Mouse (Mus musculus) intestine, embryonic 15.5 days (tissue): Measurements from ENCODE around the gene Gm49318. TPM values are rescaled to one million over a fixed set of nuclear protein-coding genes. Genes with fewer than 3 reads are reported as not detected.

Source experiments
- ATAC-seq: fragments of 200-750 bp; cut with Nextera tagmentation; 2 replicates; pipeline ENCODE4 v1.8.0; 2017; ENCODE audit warnings: moderate TSS enrichment, moderate library complexity
- H3K27ac ChIP-seq: fragments of 300-500 bp; sonication (generic); 2 replicates; pipeline ENCODE4 v1.5.1; 2015; ENCODE audit warnings: mild to moderate bottlenecking, inconsistent platforms
- H3K27me3 ChIP-seq: fragments of 300-500 bp; sonication (generic); replicated peaks from 2 replicates; pipeline ENCODE4 v1.6.1; 2015; ENCODE audit warnings: inconsistent platforms
- H3K36me3 ChIP-seq: fragments of 300-500 bp; sonication (generic); 2 replicates; pipeline ENCODE4 v1.6.1; 2015; ENCODE audit warnings: inconsistent platforms
- H3K4me1 ChIP-seq: fragments of 300-500 bp; sonication (generic); replicated peaks from 2 replicates; pipeline ENCODE4 v1.6.1; 2015; ENCODE audit warnings: inconsistent platforms
- H3K4me2 ChIP-seq: fragments of 300-500 bp; sonication (generic); replicated peaks from 2 replicates; pipeline ENCODE4 v1.6.1; 2015; ENCODE audit warnings: mild to moderate bottlenecking, inconsistent platforms
- H3K4me3 ChIP-seq: fragments of 300-500 bp; sonication (generic); replicated peaks from 2 replicates; pipeline ENCODE4 v1.5.1; 2015; ENCODE audit warnings: inconsistent platforms
- H3K9ac ChIP-seq: fragments of 300-500 bp; sonication (generic); 2 replicates; pipeline ENCODE4 v1.6.1; 2015; ENCODE audit warnings: inconsistent platforms
- H3K9me3 ChIP-seq: fragments of 300-500 bp; sonication (generic); 2 replicates; pipeline ENCODE4 v1.6.1; 2016; ENCODE audit warnings: inconsistent platforms
- WGBS: fragments of 180-500 bp; shearing (Covaris S2); methylation state at CpG from one replicate; pipeline ENCODE4 v1.1.7; 2015; 5-methylcytosine and 5-hydroxymethylcytosine counted together
- polyA plus RNA-seq: library from polyadenylated mRNA; unstranded; fragments of >200 nt; fragmentation: Nextera tagmentation; extraction: Ambion mirVana; gene quantifications from 2 replicates; pipeline ENCODE4 v1.2.1, GENCODE M21; 2015

The Gm49318 gene
- polyA plus RNA-seq, 1 experiment from 2014 or later = not detected

DNA sequence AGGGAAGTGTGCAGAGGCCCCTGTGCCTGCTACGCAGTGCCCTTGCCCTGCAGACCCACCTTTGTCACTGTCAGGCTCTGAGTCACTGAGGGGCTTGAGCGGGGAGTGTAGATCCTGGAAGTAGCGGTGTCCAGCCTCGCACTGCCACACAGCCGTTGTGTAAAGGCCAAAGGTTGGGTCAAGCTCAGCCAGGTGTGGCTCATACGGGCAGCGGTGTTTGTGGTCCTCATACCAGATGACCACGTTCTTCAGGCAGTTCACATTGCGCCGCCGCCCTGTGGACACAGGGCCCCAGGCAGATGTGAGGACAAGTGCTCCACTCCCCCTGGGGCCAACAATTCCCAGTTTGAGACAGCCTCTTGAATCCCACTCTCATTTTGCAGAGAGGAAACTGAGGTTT lies 5.4 kb downstream of the Gm49318 start:
- no peak overlapping the region for H3K4me3 ChIP-seq
- H3K9ac ChIP-seq = no peak overlapping the region
- H3K4me1 ChIP-seq = peaks cover 9% of the 10 kb centered on the region
- 95% methylated on average over 11 of the region's 11 CpGs for WGBS
- no peaks in the 10 kb centered on the region for H3K27me3 ChIP-seq
- no peak for ATAC-seq
- H3K4me2 ChIP-seq = no peak overlapping the region
- no peak overlapping the region for H3K27ac ChIP-seq
- H3K36me3 ChIP-seq = peaks cover 23% of the 10 kb centered on the region
- H3K9me3 ChIP-seq = no peaks in the 10 kb centered on the region

DNA sequence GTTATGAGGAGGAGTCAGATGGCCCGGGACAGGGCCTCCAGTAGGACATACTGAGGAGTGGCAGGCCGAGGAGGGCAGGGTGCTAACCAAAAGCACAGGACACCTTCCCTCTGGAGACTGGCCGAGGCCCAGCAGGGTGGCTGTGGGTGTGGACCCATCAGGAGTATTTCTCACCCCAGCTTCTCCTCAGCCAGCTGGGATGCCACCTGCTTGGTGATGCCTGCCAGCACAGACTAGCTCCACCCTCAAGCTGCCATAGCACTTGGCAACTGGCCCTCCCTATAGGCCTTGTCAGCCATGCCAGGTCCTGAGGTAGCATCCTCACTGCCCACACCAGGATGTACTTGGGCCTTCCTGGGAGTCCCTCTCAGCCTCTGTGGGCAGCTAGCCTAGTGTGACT lies 6.7 kb downstream of the Gm49318 start:
- 82% methylated on average over 3 of the region's 3 CpGs for WGBS
- Histone ChIP-seq H3K4me1 (no peaks in the 10 kb centered on the region), H3K9me3 (no peaks in the 10 kb centered on the region), H3K36me3 (peaks cover 26% of the 10 kb centered on the region), H3K4me3 (no peak overlapping the region), H3K4me2 (no peak overlapping the region), H3K9ac (no peak overlapping the region), H3K27me3 (no peaks in the 10 kb centered on the region), H3K27ac (no peak overlapping the region)
- ATAC-seq = no peak

- Histone ChIP-seq H3K36me3 (peaks cover 46% of the 10 kb centered on the region), H3K9ac (no peak overlapping the region), H3K27me3 (no peaks in the 10 kb centered on the region), H3K4me3 (no peak overlapping the region), H3K27ac (no peak overlapping the region), H3K9me3 (no peaks in the 10 kb centered on the region), H3K4me2 (no peak overlapping the region), H3K4me1 (no peaks in the 10 kb centered on the region)
- WGBS = 86% methylated on average over 2 of the region's 2 CpGs
- no peak for ATAC-seq
Measured at GRCm38 (mm10) chr9:22061339-22061738, 9.7 kb downstream of the Gm49318 start.

- Histone ChIP-seq H3K27me3 (peaks cover 24% of the 10 kb centered on the region; the same call in 1 of the 2 replicates), H3K9ac (no peak overlapping the region), H3K4me2 (no peak overlapping the region), H3K4me3 (no peak overlapping the region), H3K4me1 (peaks cover 8% of the 10 kb centered on the region; the same call in 1 of the 2 replicates), H3K27ac (no peak overlapping the region), H3K9me3 (no peaks in the 10 kb centered on the region), H3K36me3 (peaks cover 25% of the 10 kb centered on the region)
- ATAC-seq = no peak
- 91% methylated on average over 9 of the region's 9 CpGs for WGBS
Measured at GRCm38 (mm10) chr9:22058011-22058424, 13.0 kb downstream of the Gm49318 start.

- H3K27me3 ChIP-seq = peaks cover 29% of the 10 kb centered on the region
- no peak for ATAC-seq
- 92% methylated on average over 9 of the region's 9 CpGs for WGBS
- no peak overlapping the region for H3K27ac ChIP-seq
- H3K9me3 ChIP-seq = no peaks in the 10 kb centered on the region
- H3K4me1 ChIP-seq = peaks cover 10% of the 10 kb centered on the region; the same call in 1 of the 2 replicates
- no peak overlapping the region for H3K4me3 ChIP-seq
- no peak overlapping the region for H3K9ac ChIP-seq
- peaks cover 25% of the 10 kb centered on the region for H3K36me3 ChIP-seq
- no peak overlapping the region for H3K4me2 ChIP-seq
Measured at GRCm38 (mm10) chr9:22057031-22057517, 14.0 kb downstream of the Gm49318 start.

- ATAC-seq = no peak; the same call in 1 of the 2 replicates
- Histone ChIP-seq H3K9ac (no peak overlapping the region), H3K4me1 (peaks cover 16% of the 10 kb centered on the region), H3K27me3 (peaks cover 36% of the 10 kb centered on the region), H3K9me3 (no peaks in the 10 kb centered on the region), H3K36me3 (peaks cover 25% of the 10 kb centered on the region), H3K4me2 (no peak overlapping the region), H3K27ac (no peak overlapping the region), H3K4me3 (no peak overlapping the region)
- WGBS = 70% methylated on average over 9 of the region's 9 CpGs
Measured at GRCm38 (mm10) chr9:22056303-22056910, 14.7 kb downstream of the Gm49318 start.

- no peak for ATAC-seq
- peaks cover 23% of the 10 kb centered on the region for H3K4me1 ChIP-seq
- H3K4me2 ChIP-seq = no peak overlapping the region
- H3K4me3 ChIP-seq = no peak overlapping the region
- no peaks in the 10 kb centered on the region for H3K9me3 ChIP-seq
- 31% methylated on average over 29 of the region's 29 CpGs for WGBS
- H3K27ac ChIP-seq = no peak overlapping the region
- peaks cover 43% of the 10 kb centered on the region for H3K27me3 ChIP-seq
- H3K9ac ChIP-seq = no peak overlapping the region
- H3K36me3 ChIP-seq = peaks cover 23% of the 10 kb centered on the region
Measured at GRCm38 (mm10) chr9:22055713-22056112, 15.3 kb downstream of the Gm49318 start.

GRCm38 (mm10) chr9:22054411-22055076 lies 16.5 kb downstream of the Gm49318 start:
- Histone ChIP-seq H3K9ac (no peak overlapping the region), H3K4me3 (peak overlapping the region; percentile 17; the same call in 1 of the 2 replicates), H3K27ac (no peak overlapping the region), H3K27me3 (peaks cover 54% of the 10 kb centered on the region), H3K36me3 (peaks cover 22% of the 10 kb centered on the region), H3K4me2 (peak overlapping the region; percentile 53), H3K9me3 (no peaks in the 10 kb centered on the region), H3K4me1 (peaks cover 33% of the 10 kb centered on the region)
- peak; percentile 55 for ATAC-seq
- 2% methylated on average over 32 of the region's 32 CpGs for WGBS

DNA sequence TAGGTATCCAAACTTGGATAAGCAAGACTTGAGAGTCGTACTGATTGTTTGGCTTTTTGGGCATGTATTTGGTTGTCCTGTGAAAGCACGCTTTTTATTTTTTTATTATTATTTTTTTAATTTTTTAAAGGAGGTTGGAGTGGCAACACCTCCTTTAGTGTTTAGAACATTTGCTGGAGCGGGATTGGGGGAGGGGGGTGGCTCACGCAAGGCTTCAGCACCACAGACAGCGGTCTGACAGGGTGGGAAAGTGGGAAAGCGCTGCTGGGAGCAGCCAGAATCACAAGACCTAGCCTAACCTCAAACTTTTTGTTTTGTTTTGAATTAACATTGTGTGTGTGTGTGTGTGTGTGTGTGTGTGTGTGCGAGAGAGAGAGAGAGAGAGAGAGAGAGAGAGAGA lies 17.4 kb downstream of the Gm49318 start:
- Histone ChIP-seq H3K4me2 (no peak overlapping the region), H3K9me3 (no peaks in the 10 kb centered on the region), H3K27ac (no peak overlapping the region), H3K36me3 (peaks cover 18% of the 10 kb centered on the region), H3K4me3 (no peak overlapping the region), H3K27me3 (peaks cover 58% of the 10 kb centered on the region), H3K4me1 (peaks cover 36% of the 10 kb centered on the region), H3K9ac (no peak overlapping the region)
- 24% methylated on average over 7 of the region's 7 CpGs for WGBS
- no peak for ATAC-seq

DNA sequence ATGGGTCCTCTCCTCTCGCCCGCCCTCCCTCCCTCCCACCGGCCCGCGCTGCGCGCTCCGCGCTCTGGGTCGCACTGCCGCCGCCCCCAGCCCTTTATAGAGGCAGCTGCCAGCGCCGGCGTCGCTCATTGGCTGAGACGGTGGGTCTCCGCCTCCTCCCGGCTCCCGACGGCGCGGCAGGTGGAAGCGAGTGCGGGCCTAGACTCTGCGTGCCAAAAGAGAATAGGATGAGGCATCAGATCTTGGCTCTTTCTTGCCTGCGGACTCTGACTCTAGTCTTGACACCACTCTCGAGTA lies 19.2 kb downstream of the Gm49318 start, which contains the start of gene Elavl3:
Gene Elavl3, minus strand, starts transcription at position 66 of the 297 bp plus-strand sequence.
- peak within 1 kb of the TSS; percentile 35 for H3K4me3 ChIP-seq
- H3K9ac ChIP-seq = no peak within 1 kb of the TSS
- ATAC-seq = no peak
- H3K27me3 ChIP-seq = peaks cover 58% of the 10 kb centered on the region
- no peak within 1 kb of the TSS for H3K27ac ChIP-seq
- H3K4me2 ChIP-seq = peak within 1 kb of the TSS; percentile 79
- H3K4me1 ChIP-seq = peaks cover 36% of the 10 kb centered on the region
- 2% methylated on average over 22 of the region's 28 CpGs for WGBS
- peaks cover 3% of the 10 kb centered on the region; the same call in 1 of the 2 replicates for H3K36me3 ChIP-seq
- H3K9me3 ChIP-seq = no peaks in the 10 kb centered on the region

DNA sequence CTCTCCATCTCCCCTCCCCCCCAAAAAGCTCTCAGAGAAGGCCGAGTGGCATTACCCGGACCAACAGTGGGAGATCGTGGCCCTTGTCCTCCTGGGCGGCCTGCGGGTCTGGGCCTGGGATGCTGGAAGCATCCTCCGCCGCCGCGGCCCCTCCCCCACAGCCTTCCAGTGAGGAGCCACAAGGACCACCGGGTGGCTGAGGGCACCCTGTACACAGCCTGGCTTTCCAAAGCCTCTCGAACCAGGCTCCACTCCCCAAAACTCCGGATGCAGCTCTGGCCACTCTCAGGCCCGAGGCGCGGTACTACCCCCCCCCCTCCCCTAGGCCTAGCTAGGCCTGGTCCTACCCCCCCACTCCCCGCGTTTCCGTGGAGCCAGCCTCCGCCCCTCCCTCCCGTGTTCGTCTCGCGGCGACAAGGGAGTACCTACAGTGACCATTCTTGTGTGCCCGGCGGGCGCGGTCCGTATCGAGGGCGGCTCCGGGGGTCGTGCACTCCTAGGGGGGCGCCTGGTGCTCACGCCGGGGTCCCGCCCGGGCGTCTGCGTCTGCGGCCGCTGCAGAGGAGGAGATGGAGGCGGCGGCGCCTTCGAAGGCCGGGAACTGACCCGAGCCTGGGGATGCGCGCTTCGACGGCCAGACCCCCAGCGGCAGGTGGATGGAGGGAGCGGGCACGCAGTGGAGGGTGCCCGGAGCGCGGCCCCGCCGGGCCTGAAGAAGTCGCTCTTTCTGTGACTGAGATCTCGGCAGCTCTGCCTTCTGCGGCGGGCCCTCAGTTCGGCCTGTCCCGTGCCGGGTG lies 19.7 kb downstream of the Gm49318 start:
- H3K27ac ChIP-seq = no peak overlapping the region
- H3K4me3 ChIP-seq = peak overlapping the region; percentile 35
- WGBS = 2% methylated on average over 63 of the region's 67 CpGs
- H3K27me3 ChIP-seq = peaks cover 58% of the 10 kb centered on the region
- H3K9me3 ChIP-seq = no peaks in the 10 kb centered on the region
- no peak for ATAC-seq
- peaks cover 36% of the 10 kb centered on the region for H3K4me1 ChIP-seq
- no peaks in the 10 kb centered on the region for H3K36me3 ChIP-seq
- peak overlapping the region; percentile 79 for H3K4me2 ChIP-seq
- no peak overlapping the region for H3K9ac ChIP-seq

DNA sequence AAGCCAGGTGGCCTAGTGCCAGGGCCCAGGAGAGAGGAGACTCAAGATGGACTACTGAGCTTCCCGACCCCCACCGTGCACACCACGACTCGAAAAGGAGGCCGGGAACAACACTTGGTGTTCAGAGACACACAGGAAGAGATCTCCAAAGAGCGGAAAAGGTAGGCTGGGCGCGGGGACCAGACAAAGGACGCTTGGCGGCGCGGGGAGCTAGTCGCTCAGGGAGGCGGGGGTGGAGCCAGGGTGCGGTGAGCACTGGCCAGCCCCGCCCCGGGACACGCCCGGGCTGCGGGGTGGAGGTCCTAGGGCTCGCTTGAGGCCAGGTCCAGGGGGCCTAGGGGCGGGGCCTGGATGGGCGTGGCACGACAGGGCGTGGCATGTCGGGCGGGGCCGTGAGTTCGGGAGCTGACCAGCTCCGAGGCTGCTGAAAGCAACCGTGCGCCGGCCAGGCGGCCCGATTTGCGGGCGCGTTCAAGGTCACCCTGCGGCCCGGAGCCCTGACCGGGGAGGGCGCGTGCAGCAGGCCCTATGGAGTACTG lies 20.6 kb downstream of the Gm49318 start:
- 2% methylated on average over 43 of the region's 43 CpGs for WGBS
- peaks cover 36% of the 10 kb centered on the region for H3K4me1 ChIP-seq
- peak overlapping the region; percentile 79 for H3K4me2 ChIP-seq
- no peaks in the 10 kb centered on the region for H3K36me3 ChIP-seq
- no peak overlapping the region for H3K27ac ChIP-seq
- H3K9me3 ChIP-seq = no peaks in the 10 kb centered on the region
- H3K9ac ChIP-seq = no peak overlapping the region
- H3K27me3 ChIP-seq = peaks cover 53% of the 10 kb centered on the region
- peak overlapping the region; percentile 35 for H3K4me3 ChIP-seq
- ATAC-seq = peak; percentile 80
